Mouse (Mus musculus): ENCODE measurements around the gene Tbcd.

Tbcd gene

GRCm38 (mm10) chr11:121479476-121480203, 27.9 kb downstream of the Tbcd start:
- DNase-seq: no peak

GRCm38 (mm10) chr11:121481129-121481528, 29.4 kb downstream of the Tbcd start:
- DNase-seq: no peak

GRCm38 (mm10) chr11:121485882-121486281, 34.1 kb downstream of the Tbcd start:
- DNase-seq: peak; percentile 29

GRCm38 (mm10) chr11:121490651-121491050, 38.9 kb downstream of the Tbcd start:
- no peak for DNase-seq

- DNase-seq: no peak
Measured at GRCm38 (mm10) chr11:121500595-121500994, 48.8 kb downstream of the Tbcd start.

GRCm38 (mm10) chr11:121501525-121501924, 49.8 kb downstream of the Tbcd start:
- no peak for DNase-seq

GRCm38 (mm10) chr11:121502000-121502860, 50.5 kb downstream of the Tbcd start:
- DNase-seq: no peak

GRCm38 (mm10) chr11:121508478-121508877, 56.7 kb downstream of the Tbcd start:
- no peak for DNase-seq

GRCm38 (mm10) chr11:121510512-121511246, 58.9 kb downstream of the Tbcd start:
- no peak for DNase-seq

GRCm38 (mm10) chr11:121512896-121513572, 61.3 kb downstream of the Tbcd start:
- no peak for DNase-seq

GRCm38 (mm10) chr11:121515996-121516395, 64.2 kb downstream of the Tbcd start:
- DNase-seq: no peak

GRCm38 (mm10) chr11:121516906-121517305, 65.2 kb downstream of the Tbcd start:
- no peak for DNase-seq

- DNase-seq: no peak
Measured at GRCm38 (mm10) chr11:121517687-121518465, 66.1 kb downstream of the Tbcd start.

- no peak for DNase-seq
Measured at GRCm38 (mm10) chr11:121519131-121519530, 67.4 kb downstream of the Tbcd start, which contains the start of gene Zfp750. Zfp750 (minus strand) TSS chr11:121519333.

- DNase-seq: no peak
Measured at GRCm38 (mm10) chr11:121519703-121520102, 68.0 kb downstream of the Tbcd start.

GRCm38 (mm10) chr11:121520761-121521160, 69.0 kb downstream of the Tbcd start:
- no peak for DNase-seq

GRCm38 (mm10) chr11:121522156-121522762, 70.5 kb downstream of the Tbcd start:
- DNase-seq: no peak

GRCm38 (mm10) chr11:121524191-121524590, 72.4 kb downstream of the Tbcd start:
- no peak for DNase-seq

GRCm38 (mm10) chr11:121529747-121530146, 78.0 kb downstream of the Tbcd start:
- no peak for DNase-seq

GRCm38 (mm10) chr11:121536528-121536927, 84.8 kb downstream of the Tbcd start:
- DNase-seq: no peak

GRCm38 (mm10) chr11:121542471-121542870, 90.7 kb downstream of the Tbcd start:
- DNase-seq: no peak
